Mouse (Mus musculus) kidney, adult 2 months (tissue): ENCODE results near the gene Tmem30b. TPM values are rescaled to one million over a fixed set of nuclear protein-coding genes. Genes with fewer than 3 reads are reported as not detected.

Source experiments
- DNase-seq: peaks from one replicate; pipeline ENCODE4 v3.0.0; 2021
- H3K27ac ChIP-seq: fragments of 200-500 bp; 2 replicates; pipeline ENCODE4 v1.5.1; 2012; ENCODE audit warnings: low read depth, low read length, control low read depth, inconsistent platforms; ENCODE audit not compliant: insufficient read depth
- H3K27me3 ChIP-seq: fragments of 200-500 bp; replicated peaks from 2 replicates; pipeline ENCODE4 v1.6.1; 2012; ENCODE audit warnings: mild to moderate bottlenecking, moderate library complexity, low read length, inconsistent platforms; ENCODE audit not compliant: control insufficient read depth, insufficient read depth
- H3K36me3 ChIP-seq: fragments of 200-500 bp; 2 replicates; pipeline ENCODE4 v1.6.1; 2012; ENCODE audit warnings: mild to moderate bottlenecking, moderate library complexity, low read length, inconsistent platforms; ENCODE audit not compliant: control insufficient read depth, insufficient read depth
- H3K4me1 ChIP-seq: fragments of 200-500 bp; 2 replicates; pipeline ENCODE4 v1.6.1; 2011; ENCODE audit warnings: low read length; ENCODE audit not compliant: control insufficient read depth, insufficient read depth
- H3K4me3 ChIP-seq: fragments of 200-500 bp; 2 replicates; pipeline ENCODE4 v1.5.1; 2011; ENCODE audit warnings: mild to moderate bottlenecking, low read depth, low read length, control low read depth; ENCODE audit not compliant: insufficient read depth
- CTCF ChIP-seq: fragments of 200-500 bp; conservative IDR thresholded peaks from 2 replicates; pipeline ENCODE4 v1.5.1; 2011; ENCODE audit warnings: low read depth, mild to moderate bottlenecking, control low read depth, low read length, moderate library complexity, mixed read lengths; ENCODE audit not compliant: insufficient read depth, insufficient read length
- POLR2A ChIP-seq: fragments of 200-500 bp; IDR thresholded peaks from one replicate; pipeline ENCODE4 v1.6.1; 2011; ENCODE audit warnings: low read depth, low read length, control low read depth
- WGBS: fragments of 180-500 bp; shearing (Covaris S2); methylation state at CpG from one replicate; pipeline ENCODE4 v1.1.7; 2018; 5-methylcytosine and 5-hydroxymethylcytosine counted together
- polyA plus RNA-seq: library from polyadenylated mRNA; depleted of rRNA; stranded (reverse); fragments of >200 nt; gene quantifications from 2 replicates; pipeline ENCODE4 v1.2.3, GENCODE M21; 2012; rRNA removed

Tmem30b gene
- 16.5 and 22.3 TPM in 2 replicates for polyA plus RNA-seq

GRCm38 (mm10) chr12:73546086-73546711, at the start of gene Tmem30b:
Gene Tmem30b (minus strand): TSS chr12:73546392.
- DNase-seq = peak; percentile 80
- Histone ChIP-seq H3K4me3 (peak within 1 kb of the TSS; percentile 60), H3K27ac (peak within 1 kb of the TSS; percentile 77), H3K4me1 (no peaks in the 10 kb centered on the region), H3K27me3 (no peaks in the 10 kb centered on the region), H3K36me3 (no peaks in the 10 kb centered on the region)
- WGBS = 2% methylated on average over 58 of the region's 61 CpGs
- TF ChIP-seq POLR2A = no peak
- no peak for TF ChIP-seq CTCF

GRCm38 (mm10) chr12:73595226-73595625, 49.0 kb upstream of the Tmem30b start:
- no peaks in the 10 kb centered on the region for H3K27me3 ChIP-seq
- no peak overlapping the region for H3K27ac ChIP-seq
- no peak overlapping the region for H3K4me3 ChIP-seq
- 57% methylated on average over 8 of the region's 8 CpGs for WGBS
- TF ChIP-seq CTCF (no peak), POLR2A (no peak)
- H3K4me1 ChIP-seq = no peaks in the 10 kb centered on the region
- H3K36me3 ChIP-seq = no peaks in the 10 kb centered on the region
- no peak for DNase-seq

GRCm38 (mm10) chr12:73594177-73594745, 48.1 kb upstream of the Tmem30b start:
- 0 out of 2 replicates have a peak overlapping the region, but pooled peaks have one; percentile 12 for H3K27ac ChIP-seq
- H3K36me3 ChIP-seq = no peaks in the 10 kb centered on the region
- DNase-seq = no peak
- no peaks in the 10 kb centered on the region for H3K4me1 ChIP-seq
- H3K4me3 ChIP-seq = no peak overlapping the region
- TF ChIP-seq POLR2A = no peak
- no peak for TF ChIP-seq CTCF
- 67% methylated on average over 9 of the region's 9 CpGs for WGBS
- no peaks in the 10 kb centered on the region for H3K27me3 ChIP-seq

GRCm38 (mm10) chr12:73593021-73593798, 47.0 kb upstream of the Tmem30b start:
- Histone ChIP-seq H3K4me3 (no peak overlapping the region), H3K36me3 (no peaks in the 10 kb centered on the region), H3K27me3 (no peaks in the 10 kb centered on the region), H3K4me1 (no peaks in the 10 kb centered on the region), H3K27ac (no peak overlapping the region)
- peak; percentile 37 for DNase-seq
- 70% methylated on average over 12 of the region's 12 CpGs for WGBS
- TF ChIP-seq CTCF = no peak
- no peak for TF ChIP-seq POLR2A

GRCm38 (mm10) chr12:73591625-73592024, 45.4 kb upstream of the Tmem30b start:
- no peaks in the 10 kb centered on the region for H3K36me3 ChIP-seq
- peak overlapping the region; percentile 92 for H3K27ac ChIP-seq
- H3K27me3 ChIP-seq = no peaks in the 10 kb centered on the region
- WGBS = 41% methylated on average over 11 of the region's 11 CpGs
- no peak overlapping the region for H3K4me3 ChIP-seq
- DNase-seq = peak; percentile 88
- no peak for TF ChIP-seq CTCF
- TF ChIP-seq POLR2A = no peak
- H3K4me1 ChIP-seq = no peaks in the 10 kb centered on the region

- H3K27ac ChIP-seq = peak overlapping the region; percentile 69
- TF ChIP-seq CTCF (no peak), POLR2A (no peak)
- H3K27me3 ChIP-seq = no peaks in the 10 kb centered on the region
- no peaks in the 10 kb centered on the region for H3K4me1 ChIP-seq
- 67% methylated on average over 15 of the region's 15 CpGs for WGBS
- H3K36me3 ChIP-seq = no peaks in the 10 kb centered on the region
- DNase-seq = peak; percentile 41
- no peak overlapping the region for H3K4me3 ChIP-seq
These were observed 44.6 kb upstream of the Tmem30b start for GRCm38 (mm10) chr12:73590627-73591276.

- H3K4me1 ChIP-seq = no peaks in the 10 kb centered on the region
- DNase-seq = no peak
- no peak overlapping the region for H3K27ac ChIP-seq
- no peak for TF ChIP-seq POLR2A
- TF ChIP-seq CTCF = no peak
- 71% methylated on average over 3 of the region's 3 CpGs for WGBS
- H3K27me3 ChIP-seq = peaks cover 2% of the 10 kb centered on the region; the same call in 1 of the 2 replicates
- no peaks in the 10 kb centered on the region for H3K36me3 ChIP-seq
- H3K4me3 ChIP-seq = no peak overlapping the region
These were observed 41.1 kb upstream of the Tmem30b start for GRCm38 (mm10) chr12:73587262-73587661.
